ENCODE assay signal across 18 mouse cellular contexts in the genomic region with DNA sequence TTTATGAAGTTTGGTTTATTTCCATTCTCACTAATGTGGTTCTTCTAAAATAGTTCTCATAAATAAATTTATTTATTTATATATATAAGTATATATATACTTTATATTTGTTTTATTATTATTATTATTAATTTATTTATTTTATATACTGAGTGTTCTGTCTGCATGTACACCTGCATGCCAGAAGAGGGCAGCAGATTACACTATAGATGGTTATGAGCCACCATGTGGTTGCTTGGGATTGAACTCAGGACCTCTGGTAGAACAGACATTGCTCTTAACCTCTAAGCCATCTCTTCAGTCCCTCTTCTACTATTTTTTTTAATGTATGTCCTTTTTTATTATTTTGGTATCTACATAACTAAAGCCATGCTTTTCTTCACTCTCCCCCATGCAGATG.
DNase-seq lines count a peak whose midpoint lies in the region; ATAC-seq and TF ChIP-seq lines count a peak whose summit lies in the region.
"Had no signal": no experiment of that assay in that cellular context is flagged by ENCODE, and none has a peak within 500 bp of the region (broad histone marks: within the 10 kb centered on the region; RNA-seq: fewer than 3 reads in every experiment).

No protein-coding gene starts in this region.

- H3K9me3 ChIP-seq in kidney, postnatal 0 days (replicated peaks; ENCODE audit: low read length): no peaks in the 10 kb centered on the region
- H3K9me3 ChIP-seq in kidney, embryonic 16.5 days (ENCODE audit: low read length): no peaks in the 10 kb centered on the region
- no peaks in the 10 kb centered on the region for H3K9me3 ChIP-seq in midbrain, postnatal 0 days (ENCODE audit: low read length)
- H3K9me3 ChIP-seq in midbrain, embryonic 13.5 days: no peaks in the 10 kb centered on the region
- H3K9me3 ChIP-seq: embryonic facial prominence, embryonic 12.5 days; heart, embryonic 13.5 days; limb, embryonic 15.5 days; neural tube, embryonic 12.5 days; stomach, embryonic 15.5 days had no signal

- no peak overlapping the region for H3K27ac ChIP-seq in gastrocnemius, adult 2 months
- H3K27ac ChIP-seq in kidney, postnatal 0 days: no peak overlapping the region
- no peak overlapping the region for H3K27ac ChIP-seq in kidney, embryonic 16.5 days (ENCODE audit: low read length)
- H3K27ac ChIP-seq in midbrain, postnatal 0 days (ENCODE audit: low read depth, low read length): no peak overlapping the region
- no peak overlapping the region for H3K27ac ChIP-seq in midbrain, embryonic 13.5 days
- H3K27ac ChIP-seq: embryonic facial prominence, embryonic 12.5 days; heart, embryonic 13.5 days; limb, embryonic 15.5 days; neural tube, embryonic 12.5 days; stomach, embryonic 15.5 days had no signal

- peak; percentile 48 for TF ChIP-seq CTCF in gastrocnemius, adult 2 months (IDR thresholded peaks at IDR 0.05)
- TF ChIP-seq CTCF in kidney, postnatal 0 days (IDR thresholded peaks at IDR 0.05; ENCODE audit: low read depth): peak; percentile 61
- peak; percentile 44 for TF ChIP-seq CTCF in midbrain, postnatal 0 days (IDR thresholded peaks at IDR 0.05)

- H3K4me2 ChIP-seq in kidney, postnatal 0 days (ENCODE audit: low read length): no peak overlapping the region
- no peak overlapping the region for H3K4me2 ChIP-seq in kidney, embryonic 16.5 days (replicated peaks; ENCODE audit: low read depth, low read length)
- H3K4me2 ChIP-seq in midbrain, postnatal 0 days (ENCODE audit: low read depth, low read length, poor library complexity, severe bottlenecking): no peak overlapping the region
- no peak overlapping the region for H3K4me2 ChIP-seq in midbrain, embryonic 13.5 days (replicated peaks)
- H3K4me2 ChIP-seq: embryonic facial prominence, embryonic 12.5 days; heart, embryonic 13.5 days; limb, embryonic 15.5 days; neural tube, embryonic 12.5 days; stomach, embryonic 15.5 days had no signal

- no peaks in the 10 kb centered on the region for H3K27me3 ChIP-seq in kidney, postnatal 0 days (ENCODE audit: insufficient read depth, low read length)
- H3K27me3 ChIP-seq in kidney, embryonic 16.5 days (ENCODE audit: insufficient read depth, low read length): no peaks in the 10 kb centered on the region
- H3K27me3 ChIP-seq in midbrain, postnatal 0 days (ENCODE audit: insufficient read depth, low read length): no peaks in the 10 kb centered on the region
- H3K27me3 ChIP-seq in midbrain, embryonic 13.5 days: no peaks in the 10 kb centered on the region
- H3K27me3 ChIP-seq: embryonic facial prominence, embryonic 12.5 days; heart, embryonic 13.5 days; limb, embryonic 15.5 days; neural tube, embryonic 12.5 days; stomach, embryonic 15.5 days had no signal

- intact Hi-C loops in gastrocnemius, adult 2 months (cut with DNase I): no loop called here

- no peak overlapping the region for H3K4me3 ChIP-seq in gastrocnemius, adult 2 months
- no peak overlapping the region for H3K4me3 ChIP-seq in kidney, postnatal 0 days (replicated peaks; ENCODE audit: low read depth, low read length)
- H3K4me3 ChIP-seq in kidney, embryonic 16.5 days (ENCODE audit: low read length): no peak overlapping the region
- H3K4me3 ChIP-seq in midbrain, postnatal 0 days (ENCODE audit: low read depth, low read length): no peak overlapping the region
- H3K4me3 ChIP-seq in midbrain, embryonic 13.5 days (replicated peaks): no peak overlapping the region
- H3K4me3 ChIP-seq: embryonic facial prominence, embryonic 12.5 days; heart, embryonic 13.5 days; limb, embryonic 15.5 days; neural tube, embryonic 12.5 days; stomach, embryonic 15.5 days had no signal

- no peak for DNase-seq in gastrocnemius, adult 2 months
- no peak for DNase-seq in gastrocnemius, adult 8-10 months (ENCODE audit: low spot score in 2 of 2)
- DNase-seq in kidney, postnatal 0 days (ENCODE audit: low spot score): no peak
- DNase-seq in midbrain, postnatal 0 days (ENCODE audit: low spot score): no peak
- DNase-seq in urinary bladder, postnatal 4 days (ENCODE audit: low spot score in 2 of 2): no peak
- DNase-seq: cerebellum, adult 9-11 months; gastrocnemius, postnatal 14 days; heart, postnatal 4 days; kidney, postnatal 25 days; right cerebral cortex, postnatal 14 days had no signal

- ATAC-seq in kidney, postnatal 0 days (replicated peaks; ENCODE audit: low FRiP score, low read depth): no peak
- no peak for ATAC-seq in kidney, embryonic 16.5 days (ENCODE audit: low FRiP score, low TSS enrichment)
- no peak for ATAC-seq in midbrain, postnatal 0 days (ENCODE audit: low FRiP score)
- no peak for ATAC-seq in midbrain, embryonic 13.5 days
- ATAC-seq: intestine, embryonic 16.5 days had no signal

- H3K36me3 ChIP-seq in kidney, postnatal 0 days (ENCODE audit: insufficient read depth, low read length): no peaks in the 10 kb centered on the region
- no peaks in the 10 kb centered on the region for H3K36me3 ChIP-seq in kidney, embryonic 16.5 days (ENCODE audit: insufficient read depth, low read length)
- H3K36me3 ChIP-seq in midbrain, postnatal 0 days (ENCODE audit: insufficient read depth, low read length): no peaks in the 10 kb centered on the region
- no peaks in the 10 kb centered on the region for H3K36me3 ChIP-seq in midbrain, embryonic 13.5 days
- H3K36me3 ChIP-seq: embryonic facial prominence, embryonic 12.5 days; heart, embryonic 13.5 days; limb, embryonic 15.5 days; neural tube, embryonic 12.5 days; stomach, embryonic 15.5 days had no signal

- H3K9ac ChIP-seq in kidney, postnatal 0 days (ENCODE audit: low read depth, low read length): no peak overlapping the region
- no peak overlapping the region for H3K9ac ChIP-seq in kidney, embryonic 16.5 days (replicated peaks; ENCODE audit: low read length)
- H3K9ac ChIP-seq in midbrain, postnatal 0 days (replicated peaks; ENCODE audit: low read length, poor library complexity, severe bottlenecking): no peak overlapping the region
- no peak overlapping the region for H3K9ac ChIP-seq in midbrain, embryonic 13.5 days (replicated peaks)
- H3K9ac ChIP-seq: embryonic facial prominence, embryonic 12.5 days; heart, embryonic 13.5 days; limb, embryonic 15.5 days; neural tube, embryonic 12.5 days; stomach, embryonic 15.5 days had no signal

- H3K4me1 ChIP-seq in kidney, postnatal 0 days (replicated peaks; ENCODE audit: insufficient read depth, low read length): no peaks in the 10 kb centered on the region
- no peaks in the 10 kb centered on the region for H3K4me1 ChIP-seq in kidney, embryonic 16.5 days (ENCODE audit: insufficient read depth, low read length)
- no peaks in the 10 kb centered on the region for H3K4me1 ChIP-seq in midbrain, postnatal 0 days (ENCODE audit: insufficient read depth, low read length)
- H3K4me1 ChIP-seq in midbrain, embryonic 13.5 days (replicated peaks): no peaks in the 10 kb centered on the region
- H3K4me1 ChIP-seq: embryonic facial prominence, embryonic 12.5 days; heart, embryonic 13.5 days; limb, embryonic 15.5 days; neural tube, embryonic 12.5 days; stomach, embryonic 15.5 days had no signal
